Mouse (Mus musculus): Measurements from ENCODE around the gene Cadm1.

The Cadm1 gene

DNA sequence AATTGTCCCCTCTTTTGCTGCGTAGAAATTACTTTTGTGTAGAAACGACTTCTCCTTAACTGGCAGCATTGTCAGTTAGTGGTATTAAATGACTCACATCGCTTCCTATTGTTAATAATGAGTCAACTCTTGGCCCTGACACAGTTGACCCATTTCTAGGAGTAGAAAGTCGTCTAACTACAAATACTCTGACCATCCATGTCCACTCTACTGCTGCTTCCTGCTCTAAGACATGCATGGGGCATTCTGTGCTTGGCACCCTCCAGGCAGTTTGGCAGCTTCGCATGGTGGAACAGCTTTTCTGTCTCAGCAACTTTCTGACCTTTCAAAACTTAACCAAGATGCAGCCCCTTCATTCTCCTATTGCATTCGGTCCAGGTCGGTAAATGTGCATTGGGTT is 215.7 kb downstream of the Cadm1 start:
- no peak for DNase-seq

DNA sequence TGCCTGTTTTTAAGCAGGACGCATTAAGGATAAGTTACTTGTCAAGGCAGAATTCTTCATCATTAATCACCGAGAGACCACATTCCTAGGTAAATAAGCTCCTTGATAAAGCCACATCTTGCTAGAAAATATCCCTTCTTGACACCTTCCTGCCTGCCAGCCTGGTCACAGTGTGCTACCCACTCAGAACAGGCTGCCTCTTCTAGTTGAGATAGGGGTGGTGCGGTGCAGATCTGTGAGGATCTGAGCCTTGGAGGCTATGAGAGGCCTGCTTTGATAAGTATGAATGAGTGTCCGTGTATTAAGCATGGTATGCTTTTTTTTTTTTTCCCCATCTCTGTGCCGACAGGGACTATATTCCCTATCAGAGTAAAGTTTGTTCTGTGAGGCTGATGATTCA is 219.2 kb downstream of the Cadm1 start:
- DNase-seq: no peak

DNA sequence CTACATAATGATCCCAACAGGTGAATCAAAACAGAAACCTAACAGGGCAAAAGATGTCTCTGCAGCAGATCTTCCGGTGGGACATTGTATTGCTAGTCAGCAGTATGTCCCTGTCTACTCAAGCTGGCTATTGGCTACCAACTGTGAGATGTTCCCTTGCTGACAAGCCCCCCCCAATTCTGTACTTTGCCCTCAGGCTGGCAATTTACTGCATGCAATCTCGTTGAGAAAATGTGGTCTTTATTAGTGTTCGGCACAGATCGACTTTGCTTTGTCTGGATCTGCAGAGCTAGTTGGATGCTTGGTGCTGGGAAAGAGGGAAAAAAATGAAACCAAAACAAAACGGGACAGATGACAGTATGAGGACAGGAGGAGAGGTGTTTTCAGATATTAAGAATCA is 222.5 kb downstream of the Cadm1 start:
- no peak for DNase-seq

DNA sequence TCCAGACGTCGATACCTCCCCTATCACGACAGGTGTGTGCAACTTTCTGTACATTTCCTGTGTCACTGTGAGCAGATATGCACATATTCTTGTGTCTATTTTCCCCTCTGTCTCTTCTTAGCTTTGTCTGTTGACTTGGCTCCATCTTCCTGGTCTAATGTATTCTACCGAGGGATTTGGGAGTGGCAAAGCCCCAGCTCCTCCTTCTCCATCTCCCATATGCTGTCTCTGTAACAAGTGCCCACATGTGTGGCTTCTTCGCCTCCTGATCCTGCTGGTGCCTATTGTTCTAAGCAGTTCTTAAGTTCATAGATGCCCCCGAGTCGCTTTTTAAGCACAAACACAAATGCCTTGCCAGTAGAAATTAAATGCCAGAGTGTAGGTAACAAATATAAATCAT is 223.2 kb downstream of the Cadm1 start:
- DNase-seq: no peak

DNA sequence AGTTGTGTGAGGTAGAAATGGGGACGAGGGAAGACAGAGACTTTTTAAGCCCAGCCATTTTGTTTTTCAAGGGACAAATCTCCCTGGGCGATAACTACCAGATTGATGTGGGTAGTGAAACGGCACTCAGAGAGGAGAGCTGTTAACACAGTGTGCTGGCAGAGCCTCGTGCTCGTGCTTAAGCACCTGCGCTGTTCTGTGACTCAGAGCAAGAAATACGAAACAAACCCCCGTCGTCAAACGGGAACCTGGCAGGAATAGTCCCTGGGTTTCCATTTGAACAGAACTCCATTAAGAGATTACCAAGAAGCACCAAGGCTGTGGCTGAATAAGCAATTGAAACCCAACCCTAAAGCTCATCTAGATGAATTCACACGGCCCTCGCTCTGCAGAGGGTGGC is 225.1 kb downstream of the Cadm1 start:
- no peak for DNase-seq

DNA sequence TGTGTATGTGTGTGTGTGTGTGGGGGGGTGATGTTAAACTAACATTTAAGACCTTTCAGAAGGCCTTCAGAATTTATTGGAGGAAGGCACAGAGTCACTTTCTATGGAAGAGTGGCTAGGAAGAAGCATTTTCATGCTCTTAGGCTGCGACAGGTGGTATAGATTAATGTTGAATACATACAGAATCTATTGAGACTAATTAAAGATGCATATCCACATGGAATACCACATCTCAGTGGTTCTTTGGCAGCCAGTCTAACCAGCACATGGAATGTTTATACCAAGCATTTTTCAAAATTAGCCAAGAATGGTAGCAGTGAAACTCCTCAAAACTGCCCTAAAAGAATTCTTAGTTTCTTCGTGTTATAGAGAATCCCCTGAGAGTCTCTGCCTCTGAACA is 227.8 kb downstream of the Cadm1 start:
- DNase-seq: no peak

DNA sequence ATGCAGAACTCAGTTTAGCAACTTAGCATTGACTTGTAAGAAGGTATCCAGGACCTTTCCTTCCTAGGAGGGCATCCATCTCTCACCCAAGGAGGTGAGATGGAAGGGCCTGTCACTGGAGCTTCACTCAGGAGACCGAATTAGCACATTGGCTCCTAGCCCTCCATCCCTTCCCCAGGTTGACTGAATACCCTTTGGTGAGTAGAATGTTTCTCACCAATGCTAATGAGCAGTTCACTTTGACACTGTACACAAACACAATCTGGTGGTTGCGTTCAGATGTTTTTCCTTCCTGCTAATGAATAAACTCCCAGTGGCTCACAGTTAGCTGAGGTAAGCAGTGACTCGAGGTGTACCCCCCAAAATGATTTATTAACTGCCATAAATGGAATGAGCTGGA is 228.3 kb downstream of the Cadm1 start:
- DNase-seq: no peak

DNA sequence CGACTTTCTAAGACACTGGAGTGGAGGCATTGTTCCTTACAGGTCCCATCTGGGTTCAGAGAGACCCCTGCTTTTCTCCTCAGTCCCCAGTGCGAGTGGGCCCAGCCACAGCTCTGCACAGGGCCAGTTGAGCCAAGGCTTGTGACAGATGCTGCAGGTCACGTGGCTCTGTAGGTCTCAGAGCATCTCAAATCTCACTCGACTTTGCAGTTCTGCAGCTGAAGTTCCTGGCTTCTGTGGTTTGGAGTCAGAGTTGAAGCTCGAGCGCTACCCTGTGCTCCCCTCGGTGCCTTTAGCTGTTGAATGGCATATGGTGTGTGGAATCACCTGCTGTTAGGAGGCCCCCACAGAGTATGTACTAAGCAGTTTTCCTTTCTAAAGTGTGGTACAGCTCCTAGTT is 229.8 kb downstream of the Cadm1 start:
- DNase-seq: no peak

DNA sequence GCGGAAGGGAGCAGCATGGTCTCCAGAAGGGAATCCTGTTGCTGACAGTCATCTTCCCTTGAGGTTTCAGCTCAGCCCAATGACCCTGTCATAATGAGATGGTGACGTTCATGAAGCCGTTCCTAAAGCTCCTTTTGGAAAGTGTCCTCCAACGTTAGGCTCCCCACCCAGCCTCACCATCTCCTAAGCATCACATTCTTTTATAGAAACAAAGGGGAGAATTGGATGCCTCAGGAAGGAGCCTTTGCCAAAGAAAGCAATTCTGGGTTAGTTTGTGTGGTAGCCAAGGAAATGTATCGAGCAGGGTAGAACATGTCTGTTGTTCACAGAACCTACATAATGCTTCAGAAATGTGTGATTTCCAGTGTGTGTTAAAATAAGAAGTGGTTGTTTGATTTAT is 231.6 kb downstream of the Cadm1 start:
- DNase-seq: no peak

DNA sequence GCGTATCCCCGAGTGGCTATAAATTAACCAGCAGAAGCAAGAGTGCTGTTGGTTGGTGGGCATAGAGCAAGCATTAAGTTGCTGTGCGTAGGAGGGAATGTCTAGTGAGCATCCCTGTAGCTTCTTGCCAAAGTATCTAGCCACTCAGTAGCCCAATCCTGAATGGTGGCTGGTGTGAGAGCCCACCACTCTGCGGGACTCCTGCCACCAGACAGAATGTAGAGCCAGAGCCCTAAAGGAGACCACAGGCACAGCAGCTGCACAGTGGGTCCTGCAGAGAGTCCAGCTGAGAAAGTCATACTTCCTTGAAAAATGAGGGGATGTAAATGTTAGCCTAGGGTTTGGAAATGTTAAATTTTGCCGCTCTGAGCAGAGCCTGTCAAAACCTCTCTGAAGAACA is 232.9 kb downstream of the Cadm1 start:
- no peak for DNase-seq

DNA sequence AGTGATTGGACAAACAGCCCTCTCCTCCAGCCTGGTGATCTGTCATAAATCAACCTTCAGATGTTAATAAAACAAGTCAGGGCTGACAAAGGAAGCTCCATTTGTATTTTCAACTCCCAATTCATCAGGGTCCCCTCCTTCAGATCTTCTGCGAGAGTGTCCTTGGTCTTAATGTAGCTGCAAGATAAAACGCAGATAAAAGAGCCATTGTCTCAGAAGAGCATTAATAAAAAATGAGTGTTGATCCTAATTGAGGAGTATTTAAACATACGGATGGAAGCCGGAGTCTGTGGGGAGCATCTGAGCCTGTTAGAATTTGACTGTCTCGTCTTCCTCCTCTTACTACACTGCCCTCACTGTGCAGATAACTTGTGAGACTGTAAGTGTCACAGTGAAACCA is 234.9 kb downstream of the Cadm1 start:
- no peak for DNase-seq

DNA sequence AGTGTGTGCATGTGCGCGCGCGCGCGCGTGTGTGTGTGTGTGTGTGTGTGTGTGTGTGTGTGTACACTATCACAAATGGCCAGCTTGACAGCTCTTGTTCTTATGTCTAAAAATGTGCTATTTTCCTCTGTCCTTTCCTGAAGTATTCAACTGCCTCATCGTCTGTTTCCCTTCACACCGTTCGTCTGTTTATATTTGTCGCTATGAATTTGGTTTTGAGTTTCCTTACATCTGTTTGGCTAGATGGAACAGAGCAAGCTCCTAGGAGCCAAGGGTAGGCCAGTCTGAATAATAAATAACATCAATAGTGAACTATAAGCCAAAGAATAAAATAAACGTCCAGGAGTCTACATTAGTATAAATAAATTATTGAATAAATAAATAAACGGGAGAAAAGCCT is 235.3 kb downstream of the Cadm1 start:
- no peak for DNase-seq

DNA sequence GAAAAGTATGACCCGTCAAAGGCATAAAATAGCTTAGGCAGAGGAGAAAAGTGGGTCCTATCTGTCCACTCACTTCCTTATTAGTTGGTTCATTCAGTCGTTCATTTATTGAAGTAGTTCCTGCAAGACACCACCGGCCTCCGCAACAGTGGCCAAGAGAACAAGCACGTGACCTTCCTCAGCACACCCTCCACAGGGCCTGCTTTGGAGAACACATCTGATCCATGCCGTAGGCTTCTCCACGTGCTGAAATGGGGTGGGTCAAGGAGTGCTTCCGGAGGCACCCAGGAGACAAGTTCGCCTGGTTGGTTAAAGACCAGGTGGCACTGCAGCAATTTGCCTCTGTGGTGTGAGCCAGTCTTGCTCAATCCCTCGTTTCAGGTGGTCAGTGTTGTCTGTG is 236.4 kb downstream of the Cadm1 start:
- DNase-seq: no peak

DNA sequence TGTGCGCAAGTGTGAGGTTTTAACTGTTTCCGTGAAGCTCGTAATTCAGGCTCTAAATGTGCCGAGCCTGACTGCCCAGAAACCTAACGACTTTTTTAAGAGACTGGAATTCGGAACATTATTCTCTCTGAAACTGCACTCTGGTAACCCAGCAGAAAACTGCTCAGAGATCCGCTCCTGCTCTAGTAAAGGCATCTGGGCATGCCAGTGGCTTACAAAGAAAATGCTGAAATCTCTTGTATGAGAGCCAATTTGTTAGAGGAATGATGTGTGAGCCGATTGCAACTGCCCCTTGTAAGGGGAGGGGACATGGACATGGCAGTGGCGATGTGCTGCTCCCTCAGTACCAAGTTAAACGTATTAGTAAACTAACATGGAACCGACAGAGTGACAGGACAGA is 240.9 kb downstream of the Cadm1 start:
- no peak for DNase-seq

DNA sequence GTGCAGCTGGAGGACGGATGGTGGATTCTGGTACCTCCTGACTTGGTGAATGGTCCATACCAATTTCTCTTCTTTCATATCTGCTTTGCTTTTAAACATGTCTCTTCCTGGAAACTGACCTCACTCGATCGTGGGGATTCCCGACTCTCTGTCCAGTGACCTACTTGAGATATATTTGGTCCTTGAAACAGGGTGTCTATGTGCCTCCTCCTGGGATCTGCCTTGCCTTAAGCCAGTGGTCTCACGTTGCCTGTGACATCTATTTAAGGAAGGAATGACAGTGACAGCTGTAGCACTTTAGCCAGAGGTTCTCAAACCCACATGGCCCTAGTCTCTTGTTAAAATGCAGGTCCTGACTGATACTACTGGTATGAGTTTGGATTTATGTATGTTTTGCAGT is 242.0 kb downstream of the Cadm1 start:
- no peak for DNase-seq

DNA sequence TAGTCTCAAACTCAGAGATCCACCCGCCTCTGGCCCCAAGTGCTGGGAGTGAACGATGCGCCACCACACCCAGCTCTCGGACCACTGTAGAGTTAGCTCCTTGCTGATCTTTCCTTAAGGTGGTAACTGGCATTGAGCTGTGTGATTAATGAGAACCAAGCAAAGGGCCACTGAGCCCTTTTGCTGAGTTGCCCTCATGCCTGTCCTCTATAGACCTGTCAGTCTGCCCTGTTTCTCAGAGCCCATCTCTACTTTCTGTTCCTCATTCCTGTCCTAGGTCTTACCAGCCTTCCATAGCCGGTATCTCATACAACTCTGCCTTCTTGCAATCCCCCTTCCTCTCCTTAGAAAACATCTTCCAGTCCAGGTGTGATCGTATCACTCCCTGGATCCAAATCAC is 242.8 kb downstream of the Cadm1 start:
- DNase-seq: no peak

DNA sequence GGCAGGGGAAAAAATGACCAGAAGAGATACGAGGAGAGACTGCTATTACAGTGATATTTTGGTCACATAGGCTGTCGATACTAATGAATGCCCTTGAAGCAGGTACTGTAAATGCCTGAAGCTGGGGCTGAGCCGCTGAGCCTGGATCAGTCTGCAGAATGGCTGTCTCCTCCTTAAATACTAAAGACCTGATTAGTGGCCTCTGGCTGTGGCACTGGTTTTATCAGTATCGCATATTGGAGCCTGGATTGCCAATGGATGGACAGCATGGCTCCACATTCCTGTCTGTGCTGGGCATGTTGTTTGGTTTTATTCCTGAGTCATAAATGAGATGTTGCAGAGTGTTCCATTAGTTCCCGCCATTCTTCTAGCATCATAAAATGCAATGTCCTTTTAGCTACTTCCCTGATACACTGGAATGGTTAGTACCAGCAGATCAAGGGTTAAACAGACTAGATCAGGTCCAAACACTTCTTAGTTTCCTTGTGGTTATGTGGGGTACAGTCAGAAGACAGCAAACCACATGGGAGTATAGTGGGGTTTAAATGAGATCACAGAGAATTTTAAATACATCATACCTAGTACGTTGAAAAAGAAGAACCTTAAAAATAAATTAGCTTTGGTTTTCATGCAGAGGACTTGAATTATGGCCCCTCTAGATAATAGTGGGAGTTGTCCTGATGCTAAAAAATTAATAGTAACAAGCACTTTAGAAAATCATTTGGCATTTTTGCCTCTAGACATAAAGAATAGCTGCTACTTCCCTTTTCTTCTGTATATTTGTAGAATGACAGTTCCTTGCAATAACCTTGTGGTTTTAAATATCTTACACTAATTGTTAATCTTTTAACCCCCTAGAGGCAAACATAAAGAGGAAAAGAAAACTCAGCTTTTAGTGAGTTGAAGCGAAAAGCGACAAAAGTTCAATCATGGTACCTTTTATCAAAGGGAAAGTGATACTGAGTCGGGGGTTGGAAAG is 247.3 kb downstream of the Cadm1 start:
- no peak for DNase-seq

DNA sequence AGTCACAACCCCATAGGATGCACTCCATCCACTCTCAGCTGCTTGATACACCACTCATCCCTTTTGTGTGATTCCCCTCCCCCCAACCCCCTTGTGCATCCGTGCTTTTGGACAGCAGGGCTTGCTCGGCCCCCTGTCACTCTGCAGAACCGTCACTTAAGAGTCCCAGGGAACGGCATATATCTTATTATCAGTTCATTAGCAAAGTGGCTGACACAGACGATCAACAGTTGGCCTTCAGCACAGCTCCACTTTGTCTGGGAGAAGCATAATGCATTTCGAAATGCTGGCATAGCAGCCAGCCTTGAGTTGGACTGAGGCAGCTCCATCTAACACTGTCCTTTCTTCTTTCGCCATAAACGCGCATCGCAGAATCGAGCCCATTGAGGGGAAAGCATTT is 248.5 kb downstream of the Cadm1 start:
- no peak for DNase-seq

DNA sequence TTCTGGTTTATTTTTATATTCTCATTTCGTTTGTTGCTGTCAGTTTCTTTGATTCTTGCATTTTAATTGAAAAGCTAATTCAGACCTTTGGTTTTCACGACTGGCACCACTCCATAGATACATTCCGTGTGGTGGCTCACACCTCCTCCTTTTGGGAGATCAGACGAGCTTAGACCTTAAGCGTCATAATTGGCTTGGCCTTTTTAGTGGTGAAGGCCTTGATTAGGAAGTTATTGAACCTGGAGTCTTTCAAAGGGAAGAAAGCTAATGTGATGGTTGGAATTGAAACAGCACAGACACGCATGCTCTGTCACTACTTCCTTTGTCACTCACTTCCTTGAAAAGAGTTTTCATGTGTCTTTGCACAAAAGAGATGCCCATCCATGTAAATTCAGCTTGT is 249.3 kb downstream of the Cadm1 start:
- no peak for DNase-seq

DNA sequence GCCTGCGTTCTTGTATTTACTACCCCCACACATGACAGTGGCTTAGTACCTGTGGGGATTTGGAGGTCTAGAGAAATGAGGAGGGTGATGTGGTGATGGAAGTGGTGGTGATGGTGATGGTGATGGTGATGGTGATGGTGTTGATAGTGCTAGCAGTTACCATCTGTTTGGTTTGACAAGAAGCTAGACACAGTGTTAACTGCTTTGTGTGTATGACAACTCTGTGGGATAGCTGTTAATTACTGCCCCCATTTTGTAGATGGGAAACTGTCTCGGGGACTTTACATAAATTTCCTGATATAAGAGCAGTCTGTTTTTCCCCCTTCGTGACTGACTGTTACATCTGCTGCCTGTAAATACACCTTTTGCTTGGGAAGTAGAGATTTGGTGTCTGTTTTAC is 256.7 kb downstream of the Cadm1 start:
- DNase-seq: no peak

DNA sequence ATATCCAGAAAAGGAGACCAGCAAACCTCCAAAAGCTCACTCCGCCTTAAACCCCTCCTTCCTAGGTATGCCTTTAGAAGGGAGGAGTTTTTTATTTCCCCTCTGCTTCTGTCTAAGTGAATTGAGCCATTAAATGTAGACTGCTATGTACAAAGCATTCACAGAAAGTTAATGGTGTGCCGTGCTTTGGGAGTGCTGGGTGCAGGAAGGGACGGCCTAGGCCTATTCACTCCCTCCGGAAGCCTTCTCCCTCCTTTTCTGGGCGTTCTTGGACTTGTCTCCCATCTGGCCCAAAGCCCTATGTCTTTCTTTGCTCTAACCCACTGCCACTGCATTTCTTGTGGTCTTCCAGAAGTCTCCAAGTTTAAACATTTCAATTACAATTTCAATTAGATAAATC is 268.5 kb downstream of the Cadm1 start:
- DNase-seq: no peak

DNA sequence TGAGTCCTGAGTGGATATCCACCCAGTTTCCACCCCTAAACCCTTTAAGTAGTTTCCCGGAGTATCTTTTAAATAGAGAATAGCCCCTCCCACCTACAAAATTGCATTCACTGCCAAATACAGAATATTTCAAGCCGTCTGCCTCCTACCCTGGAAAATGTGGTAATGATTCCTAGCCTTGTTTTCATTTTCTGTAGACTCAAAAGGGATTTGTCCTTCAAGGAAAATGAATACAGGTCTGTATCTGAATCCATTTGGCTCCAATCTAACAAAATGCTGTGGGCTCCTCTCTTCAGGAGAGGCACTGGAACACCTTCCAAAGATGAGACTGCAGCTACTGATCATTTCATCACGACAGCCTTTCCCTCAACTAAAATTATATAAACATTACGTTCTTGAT is 271.3 kb downstream of the Cadm1 start:
- no peak for DNase-seq

DNA sequence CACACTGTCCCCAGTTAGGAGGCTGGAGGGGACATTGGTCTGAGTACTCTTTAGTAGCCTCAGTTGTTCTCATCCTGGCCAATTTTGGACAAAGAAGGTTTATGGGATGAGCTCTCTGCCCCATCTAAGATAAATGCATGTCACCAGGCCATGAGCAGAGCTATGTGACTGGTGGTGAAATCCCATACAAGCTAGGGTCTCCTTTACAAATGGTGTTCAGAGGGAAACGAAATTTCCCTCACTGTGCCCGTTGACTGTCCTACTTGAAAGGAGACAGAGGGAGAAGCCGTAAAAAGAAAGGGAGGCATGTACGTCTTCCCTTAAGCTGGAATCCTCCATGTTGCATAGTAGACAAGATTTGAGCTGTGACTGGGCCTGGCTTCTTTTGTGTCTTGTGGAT is 272.6 kb downstream of the Cadm1 start:
- no peak for DNase-seq

DNA sequence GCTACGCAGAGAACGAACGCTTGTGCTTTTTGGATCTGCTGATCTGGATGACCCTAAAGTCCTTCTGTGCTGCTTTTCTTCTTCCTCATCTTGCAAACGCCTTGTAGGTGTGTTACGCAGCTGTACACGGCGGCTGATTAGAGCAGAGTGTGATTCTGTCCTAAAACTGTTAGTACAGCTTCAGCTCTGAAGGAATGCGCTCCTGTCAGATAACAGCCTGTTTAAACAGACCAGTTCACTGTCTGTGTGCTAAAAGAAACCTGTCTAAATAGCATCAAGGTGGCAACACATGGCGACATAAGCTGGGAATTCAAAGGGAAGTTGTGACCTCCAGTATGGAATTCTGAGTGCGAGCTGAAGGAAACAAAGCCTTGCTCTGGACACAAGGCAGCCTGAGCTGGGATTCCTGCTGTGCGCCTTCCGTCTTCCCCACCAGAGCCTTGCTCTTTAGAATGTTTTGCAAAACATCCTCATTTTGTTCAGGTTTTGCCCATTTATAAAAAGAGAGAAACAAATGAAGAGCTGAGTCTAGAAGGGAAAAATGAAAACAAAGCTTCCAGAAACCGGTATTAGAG is 273.6 kb downstream of the Cadm1 start:
- no peak for DNase-seq

DNA sequence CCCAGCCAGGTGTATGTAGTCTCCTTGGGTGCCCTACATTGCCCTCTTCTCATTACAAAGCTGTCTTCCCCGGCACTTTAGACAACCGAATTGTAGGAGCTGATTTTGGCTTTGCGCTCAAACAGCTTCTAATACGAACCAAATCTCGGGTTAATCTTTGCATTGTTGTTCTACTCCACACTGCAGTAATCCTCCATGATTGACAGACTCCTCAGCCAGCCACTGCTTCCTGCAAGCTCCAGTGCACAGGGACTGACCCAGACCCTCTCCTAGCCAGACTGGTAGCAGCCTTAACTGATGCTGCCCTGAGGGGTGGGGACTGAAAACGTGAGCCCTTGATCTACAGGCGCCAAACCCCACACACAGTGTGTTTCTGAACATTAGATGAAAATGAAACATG is 275.7 kb downstream of the Cadm1 start:
- DNase-seq: no peak

Measured in liver (tissue).